Mouse (Mus musculus) T-helper 17 cell (primary cell): ENCODE results near the gene Gga3.

Experiments used
- in situ Hi-C, 2 experiments: fragments of 300-600 bp; cut with MboI, MseI; formaldehyde crosslinking; loops; 1 replicate in 1 of 2; 2 replicates in 1 of 2; pipeline ENCODE4 v1.15.1; 2025; ENCODE audit warnings: high pct_unique_total_duplicates in 2 of 2

Gga3 gene

GRCm38 (mm10) chr11:115632862-115633261, 29.0 kb upstream of the Gga3 start:
- in situ Hi-C loops: loop anchor here (25.0 kb wide), 2 partner anchors 1204 to 1679 kb away; partner anchors contain the start of genes Jmjd6 (in 1 of the 2), Mettl23 (in 1 of the 2) and Mxra7 (in 1 of the 2)

GRCm38 (mm10) chr11:115632247-115632646, 28.4 kb upstream of the Gga3 start:
- in situ Hi-C loops: loop anchor here (25.0 kb wide), 2 partner anchors 1205 to 1680 kb away; partner anchors contain the start of genes Jmjd6 (in 1 of the 2), Mettl23 (in 1 of the 2) and Mxra7 (in 1 of the 2)

DNA sequence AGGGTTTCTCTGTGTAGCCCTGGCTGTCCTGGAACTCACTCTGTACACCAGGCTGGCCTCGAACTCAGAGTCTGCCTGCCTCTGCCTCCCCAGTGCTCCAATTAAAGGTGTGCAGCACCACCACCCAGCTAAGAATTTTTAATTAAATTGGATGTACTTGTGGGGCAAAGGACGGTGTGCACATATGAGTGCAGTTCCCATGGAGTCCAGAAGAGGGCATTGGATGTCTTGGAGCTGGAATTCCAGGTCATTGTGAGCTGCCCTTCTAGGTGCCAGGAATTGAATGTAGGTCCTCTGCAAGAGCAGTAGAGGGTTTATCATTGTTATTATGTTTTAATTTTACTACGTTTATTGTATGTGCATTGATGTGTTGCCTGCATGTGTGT, 27.6 kb upstream of the Gga3 start:
- in situ Hi-C loops: loop anchor here (25.0 kb wide), 2 partner anchors 1206 to 1681 kb away; partner anchors contain the start of genes Jmjd6 (in 1 of the 2), Mettl23 (in 1 of the 2) and Mxra7 (in 1 of the 2)

- in situ Hi-C loops: loop anchor here (25.0 kb wide), 2 partner anchors 1206 to 1681 kb away; partner anchors contain the start of genes Jmjd6 (in 1 of the 2), Mettl23 (in 1 of the 2) and Mxra7 (in 1 of the 2)
Observed at GRCm38 (mm10) chr11:115630532-115631504, 27.0 kb upstream of the Gga3 start.

DNA sequence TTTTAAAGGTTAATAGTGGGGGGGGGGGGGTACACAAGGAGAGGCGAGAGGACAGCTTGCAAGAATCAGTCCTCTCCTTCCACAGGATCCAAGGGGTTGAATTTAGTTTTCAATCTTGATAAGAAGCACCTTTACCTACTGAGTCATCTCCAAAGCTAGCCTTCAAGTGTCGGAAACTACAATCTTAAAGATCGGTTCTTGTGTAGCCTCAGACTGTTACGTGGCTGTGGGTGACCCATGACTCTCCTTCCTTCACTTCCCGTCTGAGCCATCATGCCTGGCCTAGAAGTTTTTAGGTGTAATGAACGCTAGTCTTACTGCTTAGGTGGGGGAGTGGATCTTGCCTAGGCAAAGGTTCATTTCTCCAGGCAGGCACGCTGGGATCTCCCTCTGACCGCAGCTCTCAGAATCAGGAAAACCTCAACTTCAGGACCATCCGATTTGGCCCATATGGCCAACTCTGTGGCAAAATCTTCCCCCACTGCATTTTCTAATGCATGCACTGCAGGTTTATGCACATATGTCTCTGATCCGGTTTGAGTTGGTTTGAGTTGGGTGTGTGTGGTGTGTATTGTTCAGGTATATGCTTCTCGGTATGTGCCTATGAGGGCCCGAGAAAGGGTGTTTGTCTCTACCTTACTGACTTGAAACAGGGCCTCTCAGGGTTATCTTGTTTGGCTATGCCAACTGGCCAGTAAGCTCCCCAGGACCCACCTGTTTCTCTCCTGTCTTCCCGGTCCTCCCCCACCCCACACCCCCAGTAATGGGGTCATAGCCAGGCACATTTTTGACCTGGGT, 26.1 kb upstream of the Gga3 start:
- in situ Hi-C loops: loop anchor here (25.0 kb wide), 2 partner anchors 1207 to 1682 kb away; partner anchors contain the start of genes Jmjd6 (in 1 of the 2), Mettl23 (in 1 of the 2) and Mxra7 (in 1 of the 2)

DNA sequence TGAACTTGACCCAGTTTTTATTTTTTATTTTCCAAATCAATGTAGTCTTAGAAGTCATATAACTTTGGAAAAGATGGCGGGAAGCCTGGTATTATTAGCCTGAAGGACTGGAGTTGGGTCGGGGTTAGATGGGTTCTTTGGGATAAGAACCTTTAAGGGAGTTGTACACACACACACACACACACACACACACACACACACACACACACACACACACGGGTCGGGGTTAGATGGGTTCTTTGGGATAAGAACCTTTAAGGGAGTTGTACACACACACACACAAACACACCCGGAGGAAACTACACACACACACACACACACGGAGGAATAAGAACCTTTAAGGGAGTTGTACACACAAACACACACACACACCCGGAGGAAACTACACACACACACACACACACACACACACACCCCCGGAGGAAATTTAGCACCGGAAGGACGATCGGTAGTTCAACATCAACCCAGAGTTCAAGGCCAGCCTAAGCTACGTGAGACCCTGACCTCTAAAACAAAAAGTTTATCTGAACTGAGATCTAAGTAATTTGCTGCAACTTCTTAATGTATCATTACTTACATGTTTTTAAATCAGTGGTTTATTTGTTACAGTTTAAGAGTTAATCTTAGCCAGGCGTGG, 24.7 kb upstream of the Gga3 start:
- in situ Hi-C loops: loop anchor here (25.0 kb wide), 2 partner anchors 1209 to 1684 kb away; partner anchors contain the start of genes Jmjd6 (in 1 of the 2), Mettl23 (in 1 of the 2) and Mxra7 (in 1 of the 2)

DNA sequence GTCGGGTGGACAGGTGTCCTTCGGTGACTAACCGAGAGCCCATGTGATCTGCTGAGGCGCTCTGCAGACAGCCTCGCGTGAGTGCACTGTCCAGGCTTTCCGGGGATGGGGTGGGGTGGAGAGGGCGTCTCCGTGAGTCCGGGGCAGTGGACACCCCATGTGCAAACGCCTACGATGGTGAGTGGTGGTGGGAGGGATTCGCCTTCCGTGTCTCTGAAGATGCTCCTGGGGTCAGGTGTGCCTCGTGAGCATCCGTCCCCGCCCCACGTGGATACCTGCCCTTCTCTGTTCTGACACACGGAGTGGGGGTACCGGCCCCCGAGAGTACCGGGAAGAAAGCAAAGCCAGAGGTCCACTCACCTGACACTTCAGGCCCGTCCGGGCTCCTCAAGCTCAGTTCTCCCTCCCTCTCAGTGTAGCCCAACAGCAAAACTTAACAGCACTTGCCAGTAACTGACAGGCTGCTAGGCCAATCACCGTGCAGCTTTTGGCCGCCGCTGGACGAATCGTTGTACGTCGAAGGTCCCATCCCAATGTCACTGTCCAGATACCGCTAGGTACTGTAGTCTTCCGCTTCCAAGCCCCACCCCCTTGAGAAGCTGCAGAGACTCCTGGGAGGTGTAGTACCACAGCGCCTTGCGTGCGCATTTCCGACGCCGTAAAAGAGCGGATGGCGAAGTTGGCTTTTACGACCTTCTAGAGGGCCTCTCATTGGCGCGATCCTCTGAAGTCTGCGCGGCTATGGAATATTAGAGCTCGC, 24.0 kb upstream of the Gga3 start, which contains the start of gene Slc25a19:
TSS of gene Slc25a19 (minus strand) at position 591 of the 760 bp plus-strand sequence.
- in situ Hi-C loops: loop anchor here (25.0 kb wide), 2 partner anchors 1209 to 1684 kb away; partner anchors contain the start of genes Jmjd6 (in 1 of the 2), Mettl23 (in 1 of the 2) and Mxra7 (in 1 of the 2)

- in situ Hi-C loops: loop anchor here (25.0 kb wide), 2 partner anchors 1210 to 1685 kb away; partner anchors contain the start of genes Jmjd6 (in 1 of the 2), Mettl23 (in 1 of the 2) and Mxra7 (in 1 of the 2)
Observed at GRCm38 (mm10) chr11:115626824-115627616, 23.2 kb upstream of the Gga3 start.

- in situ Hi-C loops: loop anchor here (25.0 kb wide), 2 partner anchors 1211 to 1686 kb away; partner anchors contain the start of genes Jmjd6 (in 1 of the 2), Mettl23 (in 1 of the 2) and Mxra7 (in 1 of the 2)
Observed at GRCm38 (mm10) chr11:115625877-115626276, 22.0 kb upstream of the Gga3 start.

DNA sequence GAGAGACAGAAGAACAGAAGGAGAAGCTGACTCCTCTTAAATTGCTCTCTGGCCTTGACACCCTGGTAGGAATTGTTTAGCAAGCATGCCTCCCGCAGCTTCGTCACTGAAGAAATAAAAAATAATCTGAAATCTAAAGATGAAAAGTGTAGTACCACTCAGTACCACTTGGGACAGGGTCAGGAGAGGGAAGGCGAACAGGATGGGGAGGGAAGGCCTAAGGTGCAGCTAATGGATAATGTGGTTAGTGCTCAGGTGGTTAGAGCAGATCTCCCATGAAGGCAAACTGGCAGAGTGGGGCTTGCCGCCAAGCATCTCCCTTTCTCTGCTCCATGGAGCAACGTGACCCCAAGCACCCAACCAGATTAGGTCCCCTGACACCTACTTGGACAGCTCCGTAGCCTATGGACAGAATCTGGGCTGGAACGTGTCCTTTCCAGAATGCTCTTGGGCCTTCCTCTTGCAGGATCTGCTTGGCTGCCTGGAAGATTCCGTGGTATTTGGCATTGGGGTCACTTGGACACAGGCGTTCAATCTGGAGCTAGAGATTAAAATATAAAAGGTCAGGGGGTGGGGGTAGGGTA, 19.7 kb upstream of the Gga3 start:
- in situ Hi-C loops: loop anchor here in 1 of 2 experiments (5.0 kb wide), 1 partner anchor 89 kb away; no protein-coding TSS in a partner anchor

DNA sequence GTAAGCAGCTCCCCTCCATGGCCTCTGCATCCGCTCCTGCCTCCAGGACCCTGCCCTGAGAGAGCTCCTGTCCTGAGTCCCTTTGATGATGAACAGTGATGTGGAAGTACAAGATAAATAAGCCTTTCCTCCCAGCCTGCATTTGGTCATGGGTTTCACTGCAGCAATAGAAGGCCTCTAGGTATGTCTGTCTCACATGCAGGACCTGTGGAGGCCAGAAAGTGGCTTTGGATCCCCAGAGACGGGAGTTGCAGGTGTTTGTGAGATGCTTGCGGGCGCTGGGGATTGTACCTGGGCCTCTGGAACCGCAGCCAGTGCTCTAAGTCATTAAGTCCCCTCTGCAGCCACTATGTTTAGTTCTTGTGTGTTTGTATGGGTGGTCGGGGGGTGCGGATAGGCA, 16.1 kb upstream of the Gga3 start:
- in situ Hi-C loops: loop anchor here in 1 of 2 experiments (5.0 to 10.0 kb wide), 2 partner anchors 92 to 195 kb away; partner anchors contain the start of genes Caskin2 and Tsen54

DNA sequence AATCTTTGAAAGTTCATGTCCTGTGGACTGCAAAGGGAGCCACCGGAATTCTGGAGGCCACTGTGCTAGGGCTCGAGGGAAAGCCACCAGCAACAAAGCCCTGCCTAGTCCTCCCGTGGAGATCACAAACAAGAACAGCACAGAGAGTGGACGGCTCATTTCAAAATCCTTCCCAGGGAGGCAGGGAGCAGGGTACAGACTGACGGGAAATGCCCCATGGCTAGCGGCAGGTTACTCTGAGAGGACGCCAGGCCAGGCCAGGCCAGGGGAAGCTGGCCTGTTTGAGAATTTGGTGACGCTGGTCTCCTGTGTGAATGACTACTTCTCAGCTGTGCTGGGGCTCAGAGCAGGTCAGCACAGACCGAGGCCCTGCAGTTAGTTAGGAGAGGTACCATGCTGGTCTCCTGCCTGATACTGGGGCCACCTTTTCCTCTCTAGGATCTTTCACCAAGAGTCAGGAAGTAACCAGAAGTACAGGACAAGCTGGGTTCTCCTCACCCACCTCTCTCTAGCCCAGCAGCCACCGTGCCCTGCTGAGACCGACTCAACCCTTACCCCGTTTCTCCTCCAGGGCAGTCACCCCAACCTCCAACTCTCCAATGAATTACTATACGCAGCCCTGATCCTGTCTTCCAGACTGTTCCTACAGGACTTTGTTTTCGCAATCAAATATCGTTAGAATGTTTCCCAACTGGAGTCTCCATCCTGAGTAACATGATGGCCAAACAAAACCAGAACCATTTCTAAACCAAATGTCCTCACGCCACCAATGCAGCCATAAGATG, 15.1 kb upstream of the Gga3 start:
- in situ Hi-C loops: loop anchor here in 1 of 2 experiments (10.0 kb wide), 1 partner anchor 196 kb away; the partner anchor contains the start of genes Caskin2 and Tsen54

DNA sequence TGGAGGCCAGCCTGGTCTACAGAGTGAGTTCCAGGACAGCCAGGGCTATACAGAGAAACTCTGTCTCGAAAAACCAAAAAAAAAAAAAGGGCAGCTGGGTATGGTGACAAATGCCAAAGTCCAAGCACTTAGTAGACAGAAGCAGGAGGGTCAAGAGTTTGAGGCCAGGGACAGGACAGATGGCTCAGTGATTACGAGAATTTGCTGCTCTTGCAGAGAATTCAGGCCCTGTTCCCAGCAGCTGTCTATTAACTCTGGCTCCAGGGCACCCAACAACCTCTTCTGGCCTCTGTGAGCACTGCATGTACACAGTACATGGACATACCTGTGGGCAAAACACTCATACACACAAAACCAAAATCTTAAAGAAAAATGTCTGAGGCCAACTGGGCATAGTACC, 14.2 kb upstream of the Gga3 start:
- in situ Hi-C loops: loop anchor here in 1 of 2 experiments (10.0 kb wide), 1 partner anchor 197 kb away; the partner anchor contains the start of genes Caskin2 and Tsen54

- in situ Hi-C loops: loop anchor here in 1 of 2 experiments (10.0 kb wide), 1 partner anchor 198 kb away; the partner anchor contains the start of genes Caskin2 and Tsen54
Observed at GRCm38 (mm10) chr11:115616893-115617292, 13.0 kb upstream of the Gga3 start.

- in situ Hi-C loops: loop anchor here in 1 of 2 experiments (10.0 kb wide), 1 partner anchor 198 kb away; the partner anchor contains the start of genes Caskin2 and Tsen54
Observed at GRCm38 (mm10) chr11:115616371-115616770, 12.5 kb upstream of the Gga3 start.

DNA sequence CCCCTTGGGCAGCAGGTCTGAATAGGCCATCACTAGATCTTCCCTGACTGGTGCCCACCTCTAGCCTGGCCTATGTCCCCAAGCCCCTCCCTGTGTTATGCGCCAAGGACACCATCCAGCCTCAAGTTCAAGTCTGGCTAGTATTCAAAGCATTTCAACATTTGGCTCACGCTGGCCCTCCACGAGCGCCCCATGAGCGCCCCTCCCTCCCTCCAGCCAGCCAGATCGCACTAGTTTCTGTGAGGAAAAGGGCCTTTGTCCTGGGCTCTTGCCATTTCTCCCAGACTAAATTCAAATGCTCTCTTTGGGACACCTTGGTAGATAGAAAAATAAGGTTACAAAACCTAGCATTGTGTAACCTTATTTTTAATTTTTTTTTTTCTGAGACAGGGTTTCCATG, 12.0 kb upstream of the Gga3 start:
- in situ Hi-C loops: loop anchor here in 1 of 2 experiments (10.0 kb wide), 1 partner anchor 199 kb away; the partner anchor contains the start of genes Caskin2 and Tsen54
